Mouse (Mus musculus): ENCODE data around the gene Exoc6b. TPM values are rescaled to one million over a fixed set of nuclear protein-coding genes. Genes with fewer than 3 reads are reported as not detected.

Exoc6b gene
- total RNA-seq, 2 experiments from 2014 or later, result 42.7 to 55.3 TPM

- DNase-seq (ENCODE audit: low spot score in 2 of 2), result no peak
Observed at GRCm38 (mm10) chr6:84995418-84995817, 73.9 kb downstream of the Exoc6b start.

- no peak for DNase-seq (ENCODE audit: low spot score in 2 of 2)
Observed at GRCm38 (mm10) chr6:84976563-84976971, 92.7 kb downstream of the Exoc6b start.

GRCm38 (mm10) chr6:84968531-84968930 is 100.8 kb downstream of the Exoc6b start:
- DNase-seq (ENCODE audit: low spot score in 2 of 2), result no peak

GRCm38 (mm10) chr6:84964729-84965415 is 104.4 kb downstream of the Exoc6b start:
- no peak for DNase-seq (ENCODE audit: low spot score in 2 of 2)

DNA sequence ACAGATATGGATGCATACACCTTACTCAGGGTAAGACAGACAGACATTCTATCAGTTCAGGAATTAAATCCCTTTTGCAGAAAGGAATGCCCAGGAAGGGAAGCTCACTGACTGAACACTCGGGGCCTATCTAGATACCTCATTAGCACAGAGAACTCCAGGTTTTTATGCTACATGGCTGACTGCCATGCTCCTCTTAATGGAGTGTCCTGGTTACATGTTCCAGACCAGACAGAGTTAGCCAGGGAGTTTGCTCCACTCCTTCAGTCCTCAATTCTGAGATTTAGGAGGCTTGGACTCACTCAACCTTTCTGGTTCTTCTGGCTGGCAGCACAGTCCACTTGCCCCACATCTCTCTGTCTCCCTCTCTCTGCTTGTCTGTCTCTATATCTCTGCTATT is 106.3 kb downstream of the Exoc6b start:
- no peak for DNase-seq (ENCODE audit: low spot score in 2 of 2)

DNA sequence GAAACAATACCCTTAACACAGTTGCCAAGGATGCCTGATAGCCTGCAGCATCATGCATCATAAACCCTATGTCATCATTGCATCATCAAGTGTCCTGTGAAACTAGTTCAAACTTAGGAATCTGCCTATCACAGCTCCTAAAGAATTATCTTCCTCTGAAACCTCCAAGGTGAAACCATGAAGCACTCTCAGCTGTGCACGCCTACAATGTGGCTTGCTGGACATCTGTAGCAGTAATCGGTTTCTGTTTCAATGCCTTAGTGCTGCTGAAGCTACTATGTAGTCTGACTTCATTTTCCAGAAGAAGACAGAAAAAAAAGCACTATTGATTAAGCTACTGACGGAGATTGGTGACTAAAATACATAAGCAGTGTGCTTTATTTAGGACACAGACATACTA is 107.5 kb downstream of the Exoc6b start:
- DNase-seq (ENCODE audit: low spot score in 2 of 2), result no peak

DNA sequence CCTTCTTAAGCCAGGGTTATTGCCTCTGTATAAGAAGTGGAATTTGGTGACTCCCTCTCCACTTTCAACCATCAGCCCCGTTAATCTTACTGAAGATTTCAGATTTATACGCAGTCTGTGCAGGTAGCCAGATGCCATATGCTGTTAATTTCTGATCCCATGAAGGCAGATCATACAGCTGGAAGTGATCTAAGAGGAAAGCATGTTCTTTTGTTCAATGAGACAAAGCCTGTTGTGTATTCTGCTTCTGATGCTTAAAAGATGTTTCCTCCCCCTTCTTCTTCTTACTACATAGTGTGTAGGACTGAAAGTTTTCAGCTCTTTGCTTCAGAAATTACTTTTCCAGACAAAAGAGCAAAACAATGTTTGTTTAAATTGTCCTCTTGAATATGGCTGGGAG is 109.8 kb downstream of the Exoc6b start:
- DNase-seq (ENCODE audit: low spot score in 2 of 2), result no peak

DNA sequence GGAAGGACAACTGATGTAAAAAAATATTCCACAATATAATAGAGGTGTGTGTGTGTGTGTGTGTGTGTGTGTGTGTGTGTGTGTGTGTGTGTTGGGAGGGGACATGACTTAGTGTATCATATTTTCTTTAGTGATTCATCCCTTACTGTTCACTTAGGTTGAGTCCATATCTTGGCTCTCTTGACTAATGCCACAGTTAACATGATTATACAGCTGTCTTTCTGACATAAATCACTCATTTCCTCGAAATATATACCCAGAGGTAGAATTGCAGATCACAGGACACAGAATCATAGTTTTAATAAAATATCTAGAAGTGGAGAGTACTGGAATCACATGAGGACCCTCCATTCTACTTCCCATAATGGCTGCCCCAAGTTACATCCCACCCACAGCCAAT is 117.7 kb downstream of the Exoc6b start:
- no peak for DNase-seq (ENCODE audit: low spot score in 2 of 2)

DNA sequence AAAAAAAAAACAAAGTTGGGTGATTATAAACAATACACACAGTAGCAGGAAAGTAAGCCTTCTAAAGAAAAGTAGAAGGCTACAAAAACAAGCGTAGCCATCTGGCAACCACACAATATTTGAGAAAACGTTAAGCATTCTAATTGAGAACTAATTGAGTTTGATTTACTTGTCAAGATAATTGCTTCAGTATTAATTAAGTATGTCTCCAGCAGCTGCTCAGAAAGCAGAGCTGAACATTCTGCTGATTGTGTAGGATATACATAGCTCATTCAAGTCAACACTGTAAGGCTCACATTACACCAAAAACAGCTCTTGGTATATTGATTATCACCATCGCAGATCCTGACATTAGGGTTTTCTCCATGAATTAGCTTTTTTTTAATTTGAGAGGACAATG is 122.7 kb downstream of the Exoc6b start:
- DNase-seq (ENCODE audit: low spot score in 2 of 2), result no peak

DNA sequence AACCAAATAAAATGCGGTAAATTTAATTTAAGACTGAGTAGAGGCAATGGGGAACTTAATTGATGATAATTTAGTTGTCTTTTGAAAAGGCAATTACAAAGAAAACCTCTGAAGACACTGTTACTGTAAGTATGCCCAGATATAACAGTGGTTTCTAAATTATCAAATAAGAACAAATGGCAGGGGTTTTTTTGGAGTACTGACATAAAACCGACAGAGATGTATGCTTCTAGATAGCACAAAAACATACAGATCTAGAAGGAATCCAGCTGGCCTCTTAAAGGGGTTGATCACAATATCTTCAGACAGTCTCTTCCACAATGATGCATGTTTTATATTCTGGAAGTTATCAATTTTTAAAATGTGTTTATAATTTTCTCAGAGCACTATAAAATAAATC is 123.2 kb downstream of the Exoc6b start:
- DNase-seq (ENCODE audit: low spot score in 2 of 2), result no peak

DNA sequence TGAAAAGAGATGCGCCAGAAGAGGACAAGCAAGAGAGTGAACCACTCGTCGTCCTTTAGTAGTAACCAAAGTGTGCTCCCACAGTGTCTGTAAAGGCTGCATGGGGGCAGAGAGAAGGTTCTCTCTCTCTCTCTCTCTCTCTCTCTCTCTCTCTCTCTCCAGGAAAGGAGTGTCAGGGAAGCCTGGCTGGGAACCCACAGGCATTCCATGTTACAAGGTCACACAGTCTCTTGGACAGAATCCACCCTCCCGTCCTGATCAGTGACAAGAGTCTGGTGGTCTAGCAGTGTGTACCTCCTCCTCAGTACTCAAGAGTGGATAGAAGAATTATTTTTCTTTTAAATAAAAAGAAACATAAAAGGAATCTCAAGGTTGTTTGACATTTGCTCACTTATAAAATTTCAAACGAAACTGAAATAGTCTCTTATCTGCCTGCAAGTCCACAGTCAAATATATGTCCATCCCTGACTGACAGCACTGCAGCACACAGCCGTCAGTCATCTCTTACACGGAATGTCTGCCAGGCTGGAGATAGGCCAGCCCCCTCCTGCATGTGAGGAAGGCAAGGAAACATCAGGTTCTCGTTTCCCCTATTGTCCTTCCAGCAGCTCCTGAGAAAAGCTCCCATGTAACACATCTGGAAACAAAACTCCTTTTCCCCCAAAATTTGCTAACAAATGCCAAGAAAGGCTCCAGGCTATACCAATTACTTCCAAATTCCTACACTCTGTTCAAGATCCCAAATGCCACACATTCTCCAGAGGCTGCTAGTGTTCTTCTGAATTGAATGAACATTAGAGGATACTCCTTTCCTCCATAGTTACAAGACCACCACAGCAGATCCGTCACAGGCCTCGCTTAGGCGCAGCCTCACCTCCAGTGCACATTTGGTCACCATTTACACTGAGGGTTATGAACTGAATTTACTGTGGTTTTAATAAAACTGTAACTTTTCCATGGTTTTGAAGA is 136.1 kb downstream of the Exoc6b start:
- no peak for DNase-seq (ENCODE audit: low spot score in 2 of 2)

DNA sequence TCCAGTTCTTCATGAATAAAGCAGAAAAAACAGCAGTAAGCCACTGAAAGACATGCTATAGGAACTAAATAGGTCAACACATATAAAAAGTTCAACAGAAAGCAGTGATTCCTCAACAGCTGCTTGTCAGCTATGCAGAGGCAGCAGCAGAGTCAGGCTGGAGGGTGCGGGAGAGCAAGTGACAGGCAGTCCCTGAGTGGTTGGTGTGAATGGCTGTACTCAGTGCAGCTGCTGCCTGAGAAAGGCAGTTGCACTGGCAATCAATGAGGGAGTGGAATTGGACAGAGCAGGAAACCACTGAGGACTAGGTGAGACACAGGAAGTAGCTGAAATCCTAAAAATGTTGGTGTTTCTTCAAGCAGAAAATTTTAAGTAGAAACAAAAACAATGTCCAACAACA is 138.3 kb downstream of the Exoc6b start:
- DNase-seq (ENCODE audit: low spot score in 2 of 2), result no peak

GRCm38 (mm10) chr6:84926066-84926465 is 143.2 kb downstream of the Exoc6b start:
- DNase-seq (ENCODE audit: low spot score in 2 of 2), result no peak

DNA sequence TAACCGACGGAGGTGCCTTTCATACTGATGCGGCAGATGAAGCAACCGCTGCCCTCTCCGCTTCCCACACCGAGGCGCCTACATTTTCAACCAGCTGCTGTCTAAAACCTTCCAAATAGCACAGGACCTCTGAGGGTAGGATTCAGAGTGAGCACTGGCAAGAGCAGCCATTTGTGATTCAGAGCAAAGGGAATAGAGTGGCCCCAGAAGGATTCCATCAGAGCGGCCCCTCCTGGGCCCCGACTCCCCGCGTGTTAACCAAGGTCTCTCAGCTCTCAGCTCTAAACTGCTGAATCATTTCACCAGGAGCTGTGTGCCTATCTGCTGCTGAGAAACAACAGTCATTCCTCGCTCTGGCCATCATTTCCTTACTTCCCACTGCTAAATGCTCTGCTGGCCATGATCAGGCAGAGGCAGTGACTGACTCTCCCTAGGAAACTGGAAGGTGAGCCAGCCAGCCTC is 145.5 kb downstream of the Exoc6b start:
- no peak for DNase-seq (ENCODE audit: low spot score in 2 of 2)

DNA sequence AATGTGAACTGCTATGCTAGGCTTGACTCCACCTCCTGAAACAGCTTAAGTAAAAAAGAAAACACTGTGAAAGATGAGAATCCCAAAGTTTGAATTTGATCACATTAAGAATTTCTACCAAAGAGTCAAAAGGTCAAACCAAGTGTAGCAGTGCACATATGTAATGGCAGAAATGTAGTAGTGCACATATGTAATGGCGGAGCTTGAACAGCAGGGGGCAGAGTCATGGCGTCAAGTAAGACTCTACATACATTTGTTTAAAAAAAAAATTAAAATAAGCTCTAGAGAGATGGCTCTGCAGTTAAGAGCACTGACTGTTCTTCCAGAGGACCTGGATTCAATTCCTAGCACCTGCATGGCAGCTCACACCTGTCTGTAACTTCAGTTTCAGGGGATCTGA is 153.0 kb downstream of the Exoc6b start:
- DNase-seq (ENCODE audit: low spot score in 2 of 2), result no peak

- DNase-seq (ENCODE audit: low spot score in 2 of 2), result no peak
Observed at GRCm38 (mm10) chr6:84912434-84912833, 156.9 kb downstream of the Exoc6b start.

DNA sequence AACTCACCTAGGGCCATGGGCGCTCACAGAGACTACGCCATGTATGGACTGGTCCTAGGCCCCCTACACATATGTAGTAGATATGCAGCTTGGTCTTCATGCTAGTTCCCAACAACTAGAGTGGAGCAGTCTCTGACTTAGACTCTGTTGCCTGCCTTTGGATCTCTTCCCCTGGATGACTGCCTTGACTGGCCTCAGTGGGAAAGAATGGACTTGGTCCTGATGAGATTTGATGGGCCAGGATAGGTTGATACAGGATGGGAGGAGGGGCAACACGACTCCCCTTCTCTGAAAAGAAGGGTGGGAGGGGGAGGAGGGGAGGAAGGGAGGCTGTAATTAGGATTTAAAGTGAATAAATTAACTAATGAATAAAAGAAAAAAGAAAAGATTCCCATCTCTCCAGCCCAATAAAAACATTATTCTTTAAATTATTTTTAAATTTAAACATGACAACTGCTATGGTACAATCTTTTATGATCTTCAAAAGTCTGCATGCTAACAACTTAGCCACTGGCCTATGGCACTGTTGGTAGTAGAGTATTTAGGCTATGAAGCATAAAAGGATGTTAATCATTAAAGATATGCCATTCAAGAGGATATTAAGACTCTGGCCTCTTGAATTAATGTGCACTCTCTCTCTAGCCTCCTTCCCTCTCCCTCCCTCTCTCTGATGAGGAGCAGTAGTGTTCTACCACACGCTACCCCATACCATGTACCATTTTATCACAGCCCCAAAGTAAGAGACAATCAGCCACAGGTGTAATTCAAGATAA is 170.1 kb downstream of the Exoc6b start:
- no peak for DNase-seq (ENCODE audit: low spot score in 2 of 2)

- no peak for DNase-seq (ENCODE audit: low spot score in 2 of 2)
Observed at GRCm38 (mm10) chr6:84893773-84894095, 175.6 kb downstream of the Exoc6b start.

- DNase-seq (ENCODE audit: low spot score in 2 of 2), result no peak
Observed at GRCm38 (mm10) chr6:84892926-84893772, 176.2 kb downstream of the Exoc6b start.

DNA sequence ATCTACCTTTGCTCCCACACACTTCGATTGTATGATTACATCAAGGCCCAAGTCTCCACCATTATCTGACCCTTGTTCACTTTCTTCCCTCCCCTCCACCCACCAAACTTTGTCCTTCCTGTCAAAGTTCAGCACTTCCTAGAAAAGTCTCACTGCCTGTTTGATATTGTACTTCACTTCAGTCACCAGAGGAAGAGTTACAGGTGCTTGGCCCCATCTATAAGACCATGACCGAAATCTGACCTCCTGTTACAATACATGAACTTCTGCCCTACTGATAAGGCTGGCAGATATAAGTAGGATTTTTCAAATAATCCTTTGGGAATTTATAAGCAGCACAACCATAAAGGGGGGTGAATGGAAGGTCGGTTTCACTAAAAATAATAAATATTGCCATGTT is 182.8 kb downstream of the Exoc6b start:
- no peak for DNase-seq (ENCODE audit: low spot score in 2 of 2)

DNA sequence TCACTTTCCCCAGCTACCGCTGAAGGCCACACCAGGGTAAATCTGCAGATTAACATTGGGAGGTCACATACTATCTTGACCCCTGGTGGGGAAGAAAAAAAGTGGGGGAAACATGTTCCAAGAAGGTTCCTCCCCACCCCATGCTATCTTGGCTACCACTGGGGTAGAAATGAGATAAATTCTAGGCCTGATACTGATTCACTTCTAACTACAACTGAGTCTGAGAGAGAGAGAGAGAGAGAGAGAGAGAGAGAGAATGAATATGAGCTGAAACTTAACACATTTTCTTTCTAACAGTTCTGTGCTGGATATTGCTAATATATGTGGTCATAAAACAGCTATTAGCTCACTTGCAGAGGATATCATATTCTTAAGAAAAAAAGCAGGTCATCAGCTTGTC is 184.2 kb downstream of the Exoc6b start:
- DNase-seq (ENCODE audit: low spot score in 2 of 2), result no peak
